Mouse (Mus musculus): ENCODE data around the gene Cyp3a13.

DNA sequence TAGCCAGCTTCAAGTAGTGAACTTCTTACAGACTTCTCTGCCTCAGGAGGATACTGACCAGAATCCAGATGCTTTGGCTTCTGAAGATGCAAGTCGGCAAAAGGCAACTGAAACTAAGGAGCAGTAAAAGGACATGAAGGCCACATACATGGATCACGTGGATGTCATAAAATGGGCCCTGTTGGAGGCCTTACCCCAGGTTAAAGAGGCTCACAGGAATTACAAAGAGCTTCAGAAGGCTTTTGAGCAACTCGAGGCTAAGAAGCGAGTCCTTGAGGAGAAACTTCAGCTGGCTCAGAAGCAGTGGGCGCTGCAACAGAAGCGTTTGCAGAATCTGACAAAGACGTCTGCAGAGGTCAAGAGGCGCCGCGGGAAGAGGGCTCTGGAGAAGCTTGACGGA is 7.0 kb upstream of the Cyp3a13 start:
- TF ChIP-seq CTCF (IDR thresholded peaks at IDR 0.05; ENCODE audit: low read depth, low read length) = no peak
- no peak for TF ChIP-seq TAL1 (conservative IDR thresholded peaks at IDR 0.05; ENCODE audit: low read depth, low read length)
- no peak for TF ChIP-seq POLR2AphosphoS5 (IDR thresholded peaks at IDR 0.05; ENCODE audit: insufficient replicate concordance, low read depth, low read length)
